In the genomic region with DNA sequence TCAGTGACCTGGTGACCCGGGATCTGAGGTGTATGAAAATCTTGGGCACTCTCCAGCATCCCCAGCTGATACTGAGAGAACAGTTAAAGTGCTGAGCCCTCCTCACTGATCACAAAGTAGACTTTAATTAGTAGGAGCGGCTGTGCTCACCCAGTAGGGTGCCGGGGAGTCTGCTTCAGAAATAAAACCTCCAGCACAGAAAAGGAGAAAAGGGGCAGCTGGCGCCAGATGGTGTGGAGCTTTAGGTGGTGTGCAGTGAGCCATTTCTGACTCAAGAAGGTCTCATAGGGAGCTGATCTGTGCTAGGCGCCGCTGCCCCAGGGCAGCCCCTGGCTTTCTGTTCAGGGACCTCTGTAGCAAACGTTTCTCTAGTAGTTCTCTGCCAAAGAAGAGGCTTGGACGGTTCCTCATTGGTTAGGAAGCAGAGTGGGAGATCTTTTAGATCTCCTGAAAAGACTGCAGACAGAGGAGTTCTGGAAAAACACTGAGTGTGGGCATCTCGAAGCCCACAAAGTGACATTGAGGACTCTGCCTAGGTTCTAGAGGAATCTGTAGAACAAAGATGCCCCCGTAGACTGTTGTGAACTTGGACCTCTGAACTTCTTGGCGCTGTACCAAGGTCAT, we compare ENCODE assay signal across 10 mouse cellular contexts.
DNase-seq lines count a peak whose midpoint lies in the region; ATAC-seq and TF ChIP-seq lines count a peak whose summit lies in the region.
"Had no signal": no experiment of that assay in that cellular context is flagged by ENCODE, and none has a peak within 500 bp of the region (broad histone marks: within the 10 kb centered on the region; RNA-seq: fewer than 3 reads in every experiment).

No protein-coding gene starts in this region.

- no peaks in the 10 kb centered on the region for H3K27me3 ChIP-seq in midbrain, postnatal 0 days (ENCODE audit: insufficient read depth, low read length)

- ATAC-seq in frontal cortex, adult (ENCODE audit: low TSS enrichment), result peak; percentile 95
- no peak; the same call in 1 of the 2 replicates for ATAC-seq in midbrain, postnatal 0 days (ENCODE audit: low FRiP score)
- ATAC-seq in activated CD4-positive, CD25-positive, alpha-beta regulatory T cell, adult 4 months, result no peak

- H3K4me2 ChIP-seq in midbrain, postnatal 0 days (ENCODE audit: low read depth, low read length, poor library complexity, severe bottlenecking), result no peak overlapping the region

- no peak overlapping the region for H3K27ac ChIP-seq in midbrain, postnatal 0 days (ENCODE audit: low read depth, low read length)

- intact Hi-C loops in heart, postnatal 14 days (cut with DNase I), result no loop called here

- no peaks in the 10 kb centered on the region for H3K36me3 ChIP-seq in midbrain, postnatal 0 days (ENCODE audit: insufficient read depth, low read length)

- H3K9me3 ChIP-seq in midbrain, postnatal 0 days (ENCODE audit: low read length), result no peaks in the 10 kb centered on the region

- no peaks in the 10 kb centered on the region for H3K4me1 ChIP-seq in midbrain, postnatal 0 days (ENCODE audit: insufficient read depth, low read length)

- TF ChIP-seq CTCF in midbrain, postnatal 0 days (IDR thresholded peaks at IDR 0.05), result no peak

- WGBS in midbrain, postnatal 0 days, result 30% methylated on average over 11 of the region's 11 CpGs

- H3K4me3 ChIP-seq in midbrain, postnatal 0 days (ENCODE audit: low read depth, low read length), result no peak overlapping the region

- no peak overlapping the region for H3K9ac ChIP-seq in midbrain, postnatal 0 days (replicated peaks; ENCODE audit: low read length, poor library complexity, severe bottlenecking)

- DNase-seq in frontal cortex, postnatal 25 days (ENCODE audit: low spot score in 2 of 2), result no peak
- peak; percentile 87 to 92 for DNase-seq in cerebellum, postnatal 10 days
- DNase-seq in frontal cortex, postnatal 36 days (ENCODE audit: low spot score in 2 of 2), result peak; percentile 8 to 35
- DNase-seq in midbrain, postnatal 0 days (ENCODE audit: low spot score), result peak; percentile 85
- DNase-seq in thymus, postnatal 10 days (ENCODE audit: low spot score in 2 of 2), result no peak
- DNase-seq in heart, postnatal 14 days, result no peak
- DNase-seq: adrenal gland, adult 2 months; thymus, postnatal 14 days had no signal

Comparison
In these comparisons a context has a peak if more than half of its experiments do, and no peak if none do; other contexts are left out.
1. DNase-seq: peak in cerebellum, postnatal 10 days (2 of 2), frontal cortex, postnatal 36 days (2 of 2) and midbrain, postnatal 0 days (single experiment); none in frontal cortex, postnatal 25 days (0 of 2), thymus, postnatal 10 days (0 of 2) and heart, postnatal 14 days (0 of 2).